Mouse (Mus musculus) c-Kit-negative CD71-positive TER-119-positive erythroid progenitor cells, embryonic 14.5 days (primary cell): Measurements from ENCODE around the gene Six3.

ENCODE experiments used
- DNase-seq: peaks from one replicate; pipeline ENCODE4 v3.0.0-alpha.2; 2013; ENCODE audit warnings: low read depth, low spot score

The Six3 gene

DNA sequence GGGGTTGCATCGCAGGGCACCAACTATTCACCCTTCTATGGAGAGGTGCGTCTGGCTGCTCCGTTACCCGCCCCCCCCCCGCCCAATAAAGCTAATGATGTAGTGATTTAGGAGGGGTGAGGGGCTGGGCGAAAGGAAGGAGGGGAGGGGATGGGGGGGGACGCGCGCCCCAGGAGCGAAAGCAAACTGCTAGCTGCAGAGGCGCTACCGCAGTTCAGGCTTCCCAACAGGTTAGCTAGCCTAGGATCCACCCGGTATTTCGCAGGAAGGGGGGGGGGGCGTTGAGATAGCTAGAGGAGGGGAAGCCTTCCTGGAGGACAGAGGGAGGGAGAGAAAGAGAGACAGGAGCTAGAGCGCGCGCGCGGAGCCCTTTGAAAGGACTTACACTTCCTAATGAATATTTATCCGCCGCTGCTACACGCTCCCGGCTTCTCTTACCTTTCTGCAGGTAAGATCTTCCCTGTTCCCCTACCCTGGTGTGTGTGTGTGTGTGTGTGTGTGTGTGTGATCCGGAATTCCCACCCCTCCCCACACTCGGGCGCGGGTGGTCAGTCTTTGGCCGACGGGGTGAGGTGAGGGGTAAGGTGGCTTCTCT is at the start of gene Six3:
Six3 (plus strand) TSS at position 343 of the 595 bp plus-strand sequence.
- DNase-seq, result no peak

DNA sequence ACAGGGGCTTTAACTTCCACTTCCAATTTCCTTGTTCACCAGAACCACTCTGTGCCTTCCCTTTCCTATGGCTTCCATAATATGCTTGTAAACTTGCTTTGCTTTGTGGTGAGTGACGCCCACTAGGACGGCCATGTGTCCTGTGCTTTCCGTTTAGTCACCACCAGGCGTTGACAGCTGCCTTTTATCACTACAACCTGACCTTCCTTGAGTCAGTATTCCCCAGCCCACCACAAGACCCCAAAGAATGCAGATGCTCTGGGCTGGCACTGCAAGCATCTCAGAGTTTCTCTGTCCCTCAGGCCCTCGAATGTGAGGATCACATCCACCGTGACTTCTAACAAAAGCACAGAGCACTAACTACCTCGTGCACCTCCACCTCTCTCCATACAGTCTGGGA is 49.3 kb upstream of the Six3 start:
- no peak for DNase-seq

DNA sequence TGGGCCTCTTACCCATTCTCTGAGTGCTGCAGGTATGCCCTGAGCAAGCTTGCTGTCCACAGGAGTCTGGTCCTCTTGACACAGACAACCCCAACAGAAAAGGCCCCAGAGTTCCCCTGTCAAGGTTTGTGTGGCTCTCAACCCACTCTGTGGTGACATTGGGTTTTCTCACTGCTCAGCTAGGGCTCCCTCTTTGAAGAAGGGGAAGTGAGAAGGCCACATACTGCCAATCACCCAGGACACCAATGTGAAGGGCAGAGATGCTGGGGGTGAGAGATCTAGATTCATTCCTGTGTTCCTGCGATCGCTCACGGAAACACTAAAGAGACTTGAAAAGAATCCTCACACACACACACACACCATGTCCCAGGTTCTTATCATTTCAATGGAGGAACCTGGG is 39.4 kb upstream of the Six3 start:
- DNase-seq, result no peak

DNA sequence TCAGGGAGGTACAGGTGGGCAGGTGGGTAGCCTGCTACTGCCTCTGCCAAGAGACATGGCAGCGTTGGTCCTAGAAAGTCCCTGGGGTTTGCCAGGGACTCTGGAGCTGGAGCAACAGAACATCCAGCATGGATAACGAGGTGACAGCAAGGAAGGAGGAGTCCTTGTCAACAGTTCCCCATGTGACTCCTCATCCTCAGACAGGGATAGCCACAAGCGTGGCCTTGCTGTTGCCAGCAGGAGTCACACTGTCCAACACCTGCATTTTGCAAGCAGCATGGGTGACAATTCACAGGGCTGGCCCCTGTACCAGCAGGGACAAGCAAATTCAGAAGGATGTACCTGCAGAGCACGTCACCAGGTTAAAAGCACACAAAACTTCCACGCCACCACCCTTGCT is 35.1 kb upstream of the Six3 start:
- DNase-seq, result no peak

DNA sequence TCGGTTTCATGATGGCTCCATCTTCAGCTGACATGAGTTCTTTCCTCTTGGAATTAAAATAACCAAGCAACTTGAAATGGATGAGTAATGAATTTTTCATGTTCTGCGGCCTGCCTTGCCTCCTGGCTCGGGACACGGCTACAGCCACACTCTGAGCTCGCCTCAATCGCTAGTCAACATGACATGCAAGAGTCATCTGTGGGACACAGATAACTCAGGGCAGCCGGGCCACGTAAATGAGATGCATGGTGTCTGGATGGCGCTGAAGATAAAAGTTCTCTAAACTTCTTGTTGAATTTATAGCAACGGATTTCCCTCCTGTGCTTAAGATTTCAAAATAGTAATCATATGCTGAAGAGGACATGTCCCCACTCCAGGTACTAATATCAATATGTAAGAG is 34.1 kb upstream of the Six3 start:
- peak; percentile 12 for DNase-seq

DNA sequence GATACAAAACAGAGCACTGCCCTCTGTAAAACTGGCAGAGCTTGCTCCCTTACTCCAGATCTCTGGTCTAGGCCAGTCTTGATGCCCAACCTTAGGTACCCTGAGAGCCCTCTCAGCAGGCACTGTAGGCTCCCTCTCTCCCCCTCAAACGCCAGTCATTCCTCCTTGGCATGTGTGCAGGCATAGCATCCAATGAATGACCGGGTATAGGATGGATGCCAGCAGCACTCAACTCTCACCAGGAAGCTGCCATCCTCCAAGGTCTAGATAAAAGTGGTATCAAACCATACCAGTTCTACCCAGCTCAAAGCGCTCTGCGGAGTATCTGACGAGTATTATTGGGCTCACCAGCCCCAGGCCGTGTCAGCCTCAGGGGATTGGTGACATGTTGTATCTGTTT is 33.2 kb upstream of the Six3 start:
- DNase-seq, result no peak

DNA sequence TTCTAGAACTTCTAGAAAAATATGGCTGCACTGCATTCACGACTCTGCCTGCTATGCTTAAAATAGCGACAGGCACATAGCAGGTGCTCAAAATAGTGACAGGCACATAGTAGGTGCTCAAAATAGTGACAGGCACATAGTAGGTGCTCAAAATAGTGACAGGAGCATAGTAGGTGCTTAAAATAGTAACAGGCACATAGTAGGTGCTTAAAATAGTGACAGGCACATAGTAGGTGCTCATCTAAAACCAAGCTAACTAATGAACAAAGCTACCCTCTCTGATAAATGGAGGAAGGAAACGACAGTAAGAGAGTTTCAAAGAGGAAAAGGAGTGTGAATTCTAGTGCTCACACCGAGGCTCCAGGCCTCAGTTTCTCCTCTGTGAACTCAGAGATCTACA is 29.2 kb upstream of the Six3 start:
- DNase-seq, result no peak

DNA sequence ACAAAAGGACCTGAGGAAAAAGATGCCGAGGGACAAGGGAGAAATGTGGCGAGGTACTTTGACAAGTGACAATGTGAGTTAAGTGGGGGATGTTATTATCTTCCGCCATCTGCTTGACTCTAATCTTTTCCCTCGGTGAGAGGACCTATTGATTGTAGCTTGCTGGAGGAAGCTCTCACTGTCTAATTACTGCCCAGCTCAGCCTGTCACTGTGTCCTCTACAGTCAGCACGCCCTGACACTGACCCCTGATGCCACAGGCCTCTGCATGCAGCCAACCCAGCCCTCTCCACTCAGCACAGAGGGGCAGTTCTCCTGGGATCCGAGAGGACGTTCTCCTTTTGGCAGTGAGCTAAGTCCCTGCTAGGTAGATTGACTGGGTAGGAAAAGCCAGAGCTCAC is 28.8 kb upstream of the Six3 start:
- no peak for DNase-seq

DNA sequence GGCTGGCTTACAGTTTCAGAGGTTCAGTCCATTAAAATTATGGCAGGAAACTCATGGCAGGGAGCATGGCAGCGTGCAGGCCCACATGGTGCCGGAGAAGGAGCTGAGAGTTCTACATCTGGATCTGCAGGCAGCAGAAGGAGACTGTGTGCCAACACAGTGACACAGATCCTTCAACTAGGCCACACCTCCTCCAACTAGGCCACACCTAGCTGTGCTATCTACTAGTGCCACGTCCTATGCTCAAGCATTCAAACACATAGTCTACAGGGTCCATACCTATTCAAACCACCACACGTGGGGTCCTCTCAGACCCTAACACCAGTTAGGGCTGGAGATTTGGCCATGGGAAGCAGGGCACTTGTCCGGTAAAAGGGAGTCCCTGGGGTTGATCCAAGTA is 27.6 kb upstream of the Six3 start:
- no peak for DNase-seq

DNA sequence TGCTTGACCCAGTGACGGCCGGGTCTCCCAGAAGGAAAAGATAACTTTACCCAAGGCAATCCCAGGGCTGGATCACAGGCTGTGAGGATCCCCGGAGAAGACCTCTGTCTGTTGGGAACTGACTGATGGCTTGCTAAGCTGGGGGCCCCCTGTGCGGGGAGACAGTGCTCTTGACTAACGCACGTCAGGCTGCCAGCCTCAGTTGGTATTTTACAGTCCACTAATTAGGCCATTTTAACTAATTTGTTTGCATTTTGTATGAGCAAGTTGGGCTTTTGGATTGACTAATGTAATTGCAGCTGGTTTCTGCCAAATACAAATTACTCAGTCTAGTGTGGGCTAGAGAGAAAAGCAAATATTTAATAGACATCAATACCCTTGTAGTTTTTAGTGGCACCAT is 21.4 kb upstream of the Six3 start:
- no peak for DNase-seq

DNA sequence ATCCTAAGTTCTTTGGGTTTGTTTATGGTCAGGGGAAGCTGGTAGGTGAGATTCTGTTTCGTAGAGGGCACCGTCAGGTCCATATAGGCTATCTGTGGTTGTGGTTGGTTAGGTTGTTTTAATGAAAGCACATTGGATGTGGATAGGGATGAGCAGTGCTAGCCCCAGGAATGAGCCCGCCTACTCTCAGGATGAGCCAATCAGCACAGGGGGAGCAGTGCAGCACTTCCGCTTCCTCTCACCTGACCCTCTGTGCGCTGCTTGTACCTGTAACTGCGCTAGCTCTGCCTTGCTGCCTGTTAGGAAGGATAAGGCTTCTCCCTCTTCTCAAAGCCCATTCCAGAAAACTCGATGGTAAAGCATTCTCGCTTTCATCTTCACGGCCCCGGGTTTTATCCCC is 17.6 kb upstream of the Six3 start:
- no peak for DNase-seq

DNA sequence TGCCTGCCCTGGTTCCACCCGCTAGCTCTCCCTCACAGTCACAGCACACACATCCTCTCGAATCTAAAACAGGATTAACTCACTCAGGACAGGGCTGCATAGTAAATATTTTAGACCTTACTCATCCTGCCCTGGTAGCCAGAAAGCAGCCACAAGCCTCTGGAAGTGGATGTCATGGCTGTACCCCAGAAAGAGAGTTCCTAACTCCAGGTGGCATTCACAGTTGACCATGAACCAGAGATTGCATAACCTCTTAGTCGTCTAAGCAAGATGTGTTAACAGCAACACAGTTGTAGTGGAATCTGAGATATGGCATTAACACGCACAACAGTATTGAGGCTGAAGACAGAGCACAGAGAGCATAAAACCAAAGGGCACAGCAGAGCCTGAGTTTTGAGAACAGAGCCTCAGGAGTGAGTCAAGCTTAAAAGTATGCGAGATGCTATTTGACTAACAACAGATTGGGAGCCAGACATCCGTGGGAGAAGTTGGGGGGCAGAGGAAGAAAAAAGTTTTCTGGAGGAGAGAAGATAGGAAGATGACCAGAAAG is 17.0 kb upstream of the Six3 start:
- no peak for DNase-seq

DNA sequence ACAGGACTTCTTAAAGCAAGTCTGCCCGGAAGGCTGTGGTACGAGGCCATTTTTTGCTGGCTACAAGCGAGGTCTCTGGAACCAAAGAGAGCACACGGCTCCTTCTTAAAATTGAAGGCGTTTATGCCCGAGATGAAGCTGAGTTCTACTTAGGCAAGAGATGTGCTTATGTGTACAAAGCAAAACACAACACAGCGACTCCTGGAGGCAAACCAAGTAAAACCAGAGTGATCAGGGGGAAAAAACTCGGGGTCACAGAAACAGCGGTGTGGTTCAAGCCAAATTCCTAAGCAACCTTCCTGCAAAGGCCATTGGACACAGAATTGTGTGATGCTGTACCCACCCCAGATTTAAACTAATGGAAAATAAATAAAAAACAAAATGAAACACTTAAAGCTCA is 13.9 kb upstream of the Six3 start:
- no peak for DNase-seq

DNA sequence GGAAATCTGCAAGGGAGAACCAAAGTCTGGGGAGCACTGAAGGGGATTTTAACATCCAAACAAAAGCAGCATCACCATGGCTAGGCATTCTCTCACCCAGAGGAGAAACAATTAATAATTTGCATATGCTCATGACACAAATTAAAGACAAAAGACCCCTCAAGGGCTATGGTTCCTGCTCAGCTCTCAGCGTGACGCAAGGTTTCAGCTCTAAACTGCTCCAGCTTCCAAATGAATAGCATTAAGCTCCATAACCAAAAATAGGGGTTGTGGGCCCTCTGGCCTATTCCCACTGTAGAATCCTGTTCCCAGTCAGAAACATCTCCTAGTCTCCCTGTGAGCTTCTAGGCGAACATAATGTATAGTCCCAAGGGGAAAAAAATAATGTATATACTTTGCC is 6.9 kb upstream of the Six3 start:
- DNase-seq, result no peak

DNA sequence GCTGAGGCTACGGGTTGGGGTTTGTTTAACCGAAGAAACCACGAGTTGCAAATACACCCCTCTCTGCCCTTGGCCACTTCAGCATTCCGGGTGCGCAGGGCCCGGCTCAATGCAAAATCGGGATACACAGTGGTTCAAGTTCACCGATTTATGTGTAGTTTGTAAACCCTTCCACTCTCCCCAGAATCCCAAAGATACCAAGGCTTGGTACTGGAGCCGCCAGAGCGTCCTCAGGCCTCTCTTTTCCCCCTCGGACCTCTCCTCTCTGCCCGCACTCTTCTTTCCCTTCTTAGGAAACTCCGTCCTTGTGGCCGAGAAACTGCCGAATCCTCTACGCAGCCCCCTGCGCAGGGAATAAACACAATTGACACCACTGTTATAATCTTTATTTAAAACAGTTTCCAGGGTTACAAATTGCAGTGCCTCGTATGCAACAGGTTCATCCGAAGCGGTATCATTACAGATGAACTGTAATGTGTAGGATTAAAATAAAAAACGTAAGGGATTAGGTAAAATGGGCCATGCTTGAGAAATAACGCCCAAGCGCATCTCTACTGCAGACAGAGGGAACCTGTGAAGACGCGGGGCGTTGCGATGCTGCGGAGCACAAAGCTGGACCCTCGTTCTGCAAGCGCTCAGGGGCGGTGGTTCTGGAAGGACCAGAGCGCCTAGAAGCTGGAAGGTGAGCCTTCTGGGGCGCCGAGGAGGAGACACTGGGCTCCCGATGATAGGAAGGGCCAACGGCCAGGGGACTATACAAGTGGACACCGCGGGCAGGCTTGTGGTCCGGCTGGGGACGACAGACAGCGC is 5.6 kb upstream of the Six3 start:
- DNase-seq, result no peak

DNA sequence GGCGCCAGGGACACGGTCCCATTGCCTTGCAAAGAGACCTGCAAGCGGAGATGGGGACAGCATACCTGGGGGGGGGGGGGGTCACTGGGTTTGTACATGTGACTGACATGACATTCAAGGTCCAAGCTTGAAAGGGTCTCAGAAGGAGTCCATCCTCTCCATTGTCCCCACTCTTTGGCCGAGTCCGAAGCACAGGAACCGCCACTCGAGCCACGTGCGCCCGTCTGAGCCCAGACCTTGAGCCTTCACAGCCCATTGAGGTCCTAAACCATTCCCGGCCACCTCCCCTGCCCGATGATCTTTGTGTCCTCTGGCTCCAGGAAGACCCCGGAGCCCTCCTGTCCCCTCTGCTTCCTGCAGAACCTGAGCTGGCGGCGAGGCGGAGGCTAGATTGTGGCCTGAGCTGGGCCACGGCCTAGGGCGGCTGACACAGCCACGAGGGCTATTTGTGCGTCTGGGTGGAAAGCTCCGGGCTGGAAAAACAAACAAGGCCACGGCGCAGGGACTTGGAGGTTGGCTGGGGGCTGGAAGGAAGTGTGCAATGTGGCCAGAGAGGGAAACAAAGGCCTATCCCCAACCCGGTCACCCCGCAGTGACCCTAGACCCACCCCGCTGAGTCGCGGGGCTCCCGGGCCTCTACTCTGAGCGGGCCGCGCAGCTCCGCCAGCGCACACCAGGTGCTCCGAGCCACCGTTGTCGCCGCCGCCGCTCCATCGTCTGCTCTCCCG is 4.9 kb upstream of the Six3 start:
- DNase-seq, result no peak

DNA sequence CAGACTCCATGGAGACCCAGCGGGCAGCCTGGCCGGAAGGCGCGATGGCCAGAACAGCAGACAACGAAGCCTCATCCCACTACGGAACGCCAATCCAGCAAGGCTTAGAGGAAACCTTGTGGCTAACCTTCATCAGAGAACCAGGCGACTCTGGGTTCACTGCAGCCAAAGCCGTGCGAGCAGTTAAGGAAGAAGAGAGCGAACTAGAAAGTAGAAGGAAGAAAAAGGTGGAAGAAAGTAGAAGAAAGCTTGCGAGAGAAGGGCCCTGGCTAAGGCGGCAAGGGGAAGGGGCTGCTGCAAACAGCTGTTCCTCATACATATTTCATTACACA is 4.3 kb upstream of the Six3 start:
- DNase-seq, result no peak

DNA sequence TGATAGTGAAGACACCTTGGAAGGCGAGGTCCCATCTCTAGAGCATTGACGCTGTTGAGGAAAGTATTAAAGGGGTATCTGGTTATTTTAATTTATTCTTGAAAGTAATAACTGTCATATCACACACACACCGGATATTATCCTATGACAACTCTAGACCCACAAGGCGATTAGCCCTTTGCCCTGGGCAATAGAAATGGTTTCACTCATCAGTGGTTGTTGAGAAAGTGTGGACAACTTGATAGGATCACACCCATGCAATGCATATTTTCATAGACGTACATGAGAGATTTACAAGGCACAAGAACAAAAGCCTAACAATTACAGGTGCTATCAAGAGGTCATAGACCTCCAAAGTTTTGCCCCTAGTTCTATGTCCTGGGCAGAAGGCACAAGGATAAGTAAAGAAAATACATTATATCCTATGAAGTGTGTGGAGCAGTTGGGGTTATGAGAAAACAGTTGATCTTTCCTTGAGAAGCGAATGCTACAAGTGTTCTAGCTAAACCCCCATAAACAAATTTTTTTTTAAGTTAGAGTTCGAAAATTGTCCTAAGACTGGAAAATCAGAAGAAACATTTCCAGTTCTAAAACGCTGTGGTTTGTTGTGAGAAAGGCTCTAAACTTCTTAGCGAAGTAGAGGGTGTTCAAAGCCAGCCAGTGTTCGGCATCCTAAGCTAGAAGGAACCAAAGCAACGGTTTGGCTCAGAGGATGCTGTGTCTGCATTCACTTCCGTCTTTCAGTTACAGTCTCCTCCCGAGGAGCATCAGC is 3.6 kb upstream of the Six3 start:
- no peak for DNase-seq

DNA sequence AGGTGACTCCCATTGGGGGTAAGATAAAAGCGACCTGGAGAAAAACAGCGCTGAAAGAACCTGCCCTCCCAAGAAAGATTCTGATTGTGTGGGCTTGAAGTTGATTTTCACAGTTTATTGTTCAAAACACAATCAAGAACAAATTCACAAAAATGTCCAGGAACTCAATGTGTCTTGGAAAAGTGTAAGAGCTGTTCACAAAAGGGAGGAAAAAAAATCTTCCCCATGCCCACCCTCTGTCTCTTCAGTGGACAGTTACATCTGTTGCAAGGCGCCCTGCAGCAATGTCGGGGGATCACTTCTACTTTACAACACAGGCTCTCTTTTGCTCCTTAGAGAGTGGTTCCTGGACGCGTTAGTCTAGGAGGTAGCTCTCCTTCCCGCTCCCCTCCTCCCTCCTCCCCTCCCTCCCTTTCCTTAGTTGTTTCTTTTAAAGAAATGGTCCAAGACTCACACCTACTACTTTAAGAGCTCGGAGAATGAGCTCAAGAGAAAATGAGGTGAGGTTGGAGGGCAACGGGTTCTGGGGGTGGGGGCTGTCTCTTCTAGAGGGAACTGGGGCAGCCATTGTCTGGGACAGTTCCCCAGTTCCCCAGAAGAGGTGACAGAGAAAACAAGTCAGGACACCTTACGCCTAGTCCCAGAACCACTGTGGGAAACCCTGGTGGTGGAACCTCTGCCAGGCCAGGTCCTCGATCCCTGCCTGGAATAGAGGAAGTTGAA is 2.9 kb upstream of the Six3 start:
- no peak for DNase-seq

DNA sequence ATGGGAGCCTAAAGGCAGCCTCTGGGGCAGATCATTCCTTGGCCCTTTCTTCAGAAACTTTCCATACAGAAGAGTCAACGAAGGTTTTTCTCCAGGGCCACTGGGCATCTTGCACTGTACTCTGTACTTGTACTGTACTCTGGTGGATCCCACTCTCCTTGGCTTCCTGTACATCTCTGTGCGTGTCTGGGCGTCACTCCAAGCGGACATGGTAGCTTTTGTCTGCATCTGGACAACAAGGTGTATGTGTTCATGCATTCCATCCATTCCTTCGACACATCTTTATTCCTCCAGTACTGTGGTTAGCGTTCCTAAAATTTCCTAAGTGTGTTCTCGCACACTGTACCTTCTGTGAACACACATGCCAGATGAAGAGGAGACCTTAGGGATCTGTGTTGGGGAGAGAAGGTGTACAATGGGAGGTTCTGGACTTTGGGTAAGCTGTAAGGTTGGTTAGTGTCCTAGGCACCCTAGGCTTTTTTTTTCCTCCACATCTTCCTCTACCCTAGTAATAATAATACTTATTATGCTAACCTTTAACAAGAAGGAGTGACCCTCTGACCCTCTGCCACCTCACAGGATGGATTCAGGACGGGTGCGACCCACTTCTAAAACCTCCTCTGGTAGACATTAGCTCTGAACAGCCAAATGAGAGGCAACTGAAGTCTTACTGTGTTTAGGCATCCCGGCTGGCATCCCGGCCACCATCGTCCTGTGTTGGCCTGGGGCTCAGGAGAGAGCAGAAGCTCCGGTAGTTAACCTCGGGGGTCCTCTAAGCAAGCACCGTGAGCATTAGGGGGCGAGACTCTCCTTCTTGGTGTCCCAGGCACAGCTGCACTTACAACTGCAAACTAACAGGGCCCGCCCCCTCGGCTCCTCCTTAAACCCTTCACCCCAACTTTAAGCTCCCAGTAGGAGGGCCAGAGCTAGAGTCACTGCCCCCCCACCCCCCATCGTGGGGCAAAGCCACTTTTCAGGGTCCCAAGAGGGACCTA is 1.6 kb upstream of the Six3 start:
- DNase-seq, result no peak
